Mouse (Mus musculus) large intestine, adult 2 months (tissue): ENCODE data around the gene Calcrl. TPM values are rescaled to one million over a fixed set of nuclear protein-coding genes. Genes with fewer than 3 reads are reported as not detected.

Source experiments
- DNase-seq: peaks from one replicate; pipeline ENCODE4 v3.0.0-alpha.2; 2012; ENCODE audit warnings: low read depth, low spot score
- WGBS: fragments of 180-500 bp; shearing (Covaris S2); methylation state at CpG from one replicate; pipeline ENCODE4 v1.1.7; 2018; 5-methylcytosine and 5-hydroxymethylcytosine counted together
- polyA plus RNA-seq: library from polyadenylated mRNA; depleted of rRNA; stranded (reverse); fragments of >200 nt; gene quantifications from 2 replicates; pipeline ENCODE4 v1.2.3, GENCODE M21; 2012; rRNA removed

Calcrl gene
- 1.8 and 2.8 TPM in 2 replicates for polyA plus RNA-seq

DNA sequence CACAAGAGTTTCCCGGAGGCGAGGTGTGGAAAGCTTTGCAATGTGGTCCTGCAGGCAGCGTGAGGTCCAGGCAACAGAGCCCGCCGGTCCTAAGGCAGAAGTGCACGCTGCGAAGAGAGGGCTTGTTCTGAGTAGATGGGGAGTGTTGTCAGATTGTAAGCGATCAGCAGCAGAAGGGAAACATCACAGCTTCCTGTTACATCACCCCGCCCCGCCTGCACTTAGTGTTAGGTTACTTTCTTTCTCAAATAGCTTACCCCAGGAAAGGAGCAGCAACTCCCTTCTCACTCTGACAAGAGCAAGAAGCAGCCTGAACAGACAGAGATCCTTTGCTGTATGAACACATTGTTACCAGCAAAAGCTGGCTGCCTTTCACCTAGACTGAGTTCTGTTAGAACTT, at the start of gene Calcrl:
Gene Calcrl, minus strand, starts transcription at position 274 of the 400 bp plus-strand sequence.
- DNase-seq: peak; percentile 40
- under 1% methylated on average over 10 of the region's 10 CpGs for WGBS

DNA sequence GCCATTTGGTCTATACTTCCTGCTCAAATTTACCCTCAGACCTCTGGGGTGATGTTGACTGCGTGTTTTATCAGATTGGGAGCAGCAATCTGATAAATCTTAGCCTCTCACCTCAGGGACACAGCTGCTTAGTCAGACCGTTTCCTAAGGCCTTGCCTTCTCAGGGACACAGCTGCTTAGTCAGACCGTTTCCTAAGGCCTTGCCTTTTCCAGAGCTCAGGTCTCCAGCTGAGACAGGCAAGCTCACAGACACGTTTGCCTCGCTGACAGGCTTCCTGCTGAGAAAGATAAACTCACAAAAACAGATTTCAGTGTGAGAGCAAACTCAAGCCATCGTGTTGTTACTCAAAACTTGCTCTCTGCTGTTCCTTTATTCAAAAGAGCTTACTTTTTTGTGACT, 49.4 kb upstream of the Calcrl start:
- no peak for DNase-seq
- 33% methylated on average over 6 of the region's 6 CpGs for WGBS

DNA sequence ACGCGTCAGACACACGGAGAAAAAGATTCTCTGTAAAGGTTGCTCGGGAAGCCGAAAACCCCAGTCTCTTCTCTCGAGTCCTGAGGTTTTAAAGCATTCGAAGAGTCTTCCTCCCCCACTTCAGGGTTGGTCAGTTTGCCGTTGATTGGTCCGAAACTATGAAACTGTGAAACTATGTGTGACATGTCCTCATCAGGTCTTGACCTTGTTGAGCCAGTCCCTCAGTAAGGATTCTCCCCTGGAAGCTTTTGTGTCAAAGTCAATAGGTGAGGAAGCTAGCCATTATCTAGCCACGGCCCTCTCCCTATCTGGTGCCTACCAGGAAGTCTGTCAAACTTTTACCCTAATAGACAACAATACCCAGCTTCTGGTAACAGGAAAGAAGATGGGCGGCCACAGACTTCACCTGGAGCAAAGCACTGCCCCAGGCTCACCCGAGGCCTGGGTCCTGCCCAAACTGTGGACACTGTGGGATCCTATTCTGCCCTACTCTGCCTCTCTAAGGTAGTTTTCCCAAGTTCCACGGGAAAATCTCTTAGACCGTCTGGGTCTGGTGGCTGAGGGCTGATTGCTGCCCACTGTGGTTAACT, 48.8 kb upstream of the Calcrl start:
- no peak for DNase-seq
- WGBS: 84% methylated on average over 14 of the region's 14 CpGs

DNA sequence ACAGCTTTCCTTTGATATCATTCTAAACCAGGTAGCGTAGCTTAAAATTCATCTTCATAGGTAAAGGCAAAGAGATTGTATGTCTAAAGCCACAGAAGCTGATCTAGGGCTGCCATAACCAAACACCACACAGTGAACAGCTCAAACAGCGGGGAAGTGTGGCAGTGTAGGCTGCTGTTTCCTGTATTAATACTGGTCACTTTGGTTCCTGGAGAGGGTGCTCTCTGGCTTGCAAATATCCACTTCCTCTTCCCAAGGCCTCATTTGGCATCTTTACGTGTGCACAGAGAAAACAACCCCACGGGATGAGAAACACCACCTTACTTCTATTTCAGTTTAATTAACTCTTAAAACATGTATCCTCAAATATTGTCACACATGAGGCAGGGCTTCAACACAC, 42.2 kb upstream of the Calcrl start:
- DNase-seq: no peak
- 77% methylated on average over 4 of the region's 4 CpGs for WGBS

DNA sequence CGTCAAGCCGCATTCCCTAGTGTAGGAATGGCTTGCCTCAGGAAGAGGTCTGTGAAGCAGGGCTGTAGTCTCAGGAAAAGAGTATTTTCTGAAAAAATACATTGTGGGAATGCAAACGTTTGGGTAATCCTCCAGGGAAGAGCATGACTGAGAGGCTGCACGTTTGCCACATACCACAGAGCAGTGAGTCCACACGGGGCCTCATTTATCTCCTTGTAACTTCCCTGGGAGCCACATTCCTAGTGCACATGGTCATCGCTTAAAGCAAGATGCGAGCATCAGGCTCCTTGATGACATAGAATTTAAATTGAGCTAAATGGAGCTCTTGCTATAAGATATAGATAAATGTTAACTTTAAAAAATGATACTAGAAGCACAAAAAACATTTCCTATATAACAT, 39.7 kb upstream of the Calcrl start:
- no peak for DNase-seq
- WGBS: 41% methylated on average over 7 of the region's 7 CpGs

DNA sequence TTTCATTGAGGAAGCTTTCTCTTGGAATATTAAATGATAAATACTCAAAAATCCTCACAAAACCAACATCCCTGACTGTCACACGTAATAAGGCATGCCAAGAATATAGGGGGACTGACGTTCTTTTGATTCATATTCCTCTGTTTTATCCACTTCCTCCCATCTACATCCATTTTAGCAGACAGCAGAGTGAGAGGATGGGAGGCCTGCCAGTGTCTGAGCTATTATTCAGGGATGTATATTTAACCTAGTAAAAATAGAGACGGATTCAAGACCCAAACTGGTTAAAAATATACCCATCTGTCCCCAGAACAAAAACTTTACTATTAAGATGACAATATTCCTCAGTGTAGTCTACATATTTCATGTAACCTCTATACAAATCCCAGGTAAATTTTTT, 37.2 kb upstream of the Calcrl start:
- 84% methylated on average over 3 of the region's 3 CpGs for WGBS

DNA sequence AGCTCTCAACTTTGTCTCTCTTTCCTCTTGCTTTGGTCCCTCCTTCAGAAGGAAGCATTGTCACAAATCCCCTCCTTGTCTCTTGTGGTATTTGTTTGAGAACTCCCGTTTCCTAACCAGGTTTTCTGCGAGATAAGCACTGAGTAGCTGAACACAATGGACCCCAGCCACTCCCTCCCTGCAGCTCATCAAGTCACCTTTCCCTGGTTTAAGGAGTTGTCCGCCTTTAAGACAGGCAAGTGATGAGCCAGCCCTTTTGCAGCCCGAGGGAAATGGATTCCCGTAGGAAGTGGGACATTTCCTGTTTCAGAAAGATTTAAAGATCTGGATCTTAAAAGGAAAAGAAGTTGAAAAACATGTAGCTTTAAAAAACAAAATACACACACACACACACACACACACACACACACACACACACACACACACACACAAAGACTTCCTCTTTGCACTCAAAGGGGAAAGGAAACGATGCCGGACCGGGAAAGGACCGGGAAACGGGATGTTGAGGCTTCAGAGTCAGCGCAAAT, 34.5 kb upstream of the Calcrl start:
- WGBS: 59% methylated on average over 11 of the region's 11 CpGs
- no peak for DNase-seq

More for the DNA sequence above, 37.2 kb upstream of the Calcrl start:
- no peak for DNase-seq

DNA sequence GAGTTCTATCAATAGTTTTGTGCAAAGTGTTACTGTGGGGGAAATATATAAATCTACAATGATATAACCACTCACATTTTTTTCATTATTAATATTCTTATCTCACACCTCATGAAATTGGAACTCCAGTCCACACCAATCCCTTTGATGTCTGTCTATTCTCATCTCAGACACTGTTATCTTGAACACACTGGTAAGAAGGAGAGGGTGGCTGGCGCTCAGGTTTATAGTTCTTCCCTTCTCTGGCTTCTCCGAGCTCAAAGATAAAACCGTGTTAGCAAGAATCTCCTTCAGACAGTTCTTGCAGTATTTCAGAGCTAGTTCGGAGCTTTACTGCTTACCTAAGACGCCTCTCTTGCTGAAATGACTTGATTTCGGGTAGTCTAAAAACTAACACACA, 32.0 kb upstream of the Calcrl start:
- 71% methylated on average over 6 of the region's 6 CpGs for WGBS

DNA sequence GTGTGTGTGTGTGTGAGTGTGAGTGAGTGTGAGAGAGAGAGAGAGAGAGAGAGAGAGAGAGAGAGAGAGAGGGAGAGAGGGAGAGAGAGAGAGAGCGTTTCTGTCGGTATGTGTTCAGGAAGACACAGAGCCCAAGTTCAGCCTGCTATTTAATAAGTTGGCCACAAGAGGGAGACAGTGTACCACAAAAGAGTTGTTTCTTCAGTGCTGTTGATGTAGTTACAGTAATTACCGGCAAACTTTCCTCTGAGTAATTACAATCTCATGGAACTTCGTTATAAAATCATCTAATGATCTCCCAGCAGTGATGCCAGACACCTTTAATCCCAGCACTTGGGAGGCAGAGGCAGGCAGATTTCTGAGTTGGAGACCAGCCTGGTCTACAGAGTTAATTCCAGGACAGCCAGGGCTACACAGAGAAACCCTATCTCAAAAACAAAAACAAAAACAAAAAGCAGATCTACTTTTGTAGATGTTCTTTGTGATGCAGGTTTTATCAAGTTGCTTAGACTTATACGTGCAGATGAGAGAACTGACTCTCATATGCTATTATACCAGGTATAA, 30.1 kb upstream of the Calcrl start:
- WGBS: 9% methylated on average over 5 of the region's 5 CpGs
- peak; percentile 77 for DNase-seq

More for the DNA sequence above, 32.0 kb upstream of the Calcrl start:
- DNase-seq: no peak

DNA sequence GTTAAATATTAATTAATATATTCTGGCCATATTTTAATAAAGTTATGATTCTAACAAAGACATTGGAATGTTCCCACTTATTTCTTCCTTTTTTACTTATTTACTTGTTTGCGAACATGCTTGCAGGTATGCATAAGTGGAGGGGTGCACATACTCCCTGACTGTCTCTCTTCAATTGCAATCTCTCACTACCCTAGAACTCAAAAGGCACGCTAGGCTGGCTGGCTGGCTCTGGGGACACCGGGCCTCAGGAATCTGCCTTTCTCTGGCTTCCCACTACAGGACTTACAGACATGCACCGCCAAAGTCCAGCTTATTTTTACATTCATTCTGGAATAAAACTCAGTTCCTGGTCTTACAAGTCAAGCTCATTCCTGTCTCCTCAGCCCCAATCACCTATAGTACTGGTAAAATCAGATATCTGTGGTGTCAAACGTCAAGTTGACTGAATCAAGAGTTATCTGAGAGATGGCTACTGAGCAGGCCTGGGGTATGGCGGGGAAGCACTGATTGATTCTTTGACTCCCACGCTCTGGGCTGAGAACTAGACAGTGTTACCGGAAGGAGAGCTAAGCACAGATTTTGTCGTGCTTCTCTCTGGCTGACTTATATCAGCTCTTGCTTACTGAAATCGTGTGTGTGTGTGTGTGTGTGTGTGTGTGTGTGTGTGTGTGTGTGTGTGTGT, 29.5 kb upstream of the Calcrl start:
- no peak for DNase-seq
- WGBS: 58% methylated on average over 10 of the region's 10 CpGs

DNA sequence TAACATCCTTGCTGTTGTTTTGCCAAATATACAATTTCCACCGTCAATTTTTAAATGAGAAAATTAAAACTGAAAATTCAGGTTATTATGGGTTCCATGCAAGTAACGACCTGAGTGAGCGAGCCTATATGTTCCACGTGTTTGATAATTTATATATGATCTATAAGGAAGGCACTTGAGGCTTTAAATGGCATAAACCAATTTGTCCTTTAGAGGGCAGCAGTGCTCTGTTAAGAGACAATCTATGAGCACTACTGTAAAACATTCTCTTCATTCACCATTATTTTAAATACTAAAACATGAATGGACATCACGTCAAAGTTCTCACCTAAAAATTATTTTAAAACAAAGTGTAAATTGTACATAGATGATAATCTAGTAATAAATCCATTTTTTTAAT, 28.8 kb upstream of the Calcrl start:
- DNase-seq: peak; percentile 52
- WGBS: 15% methylated on average over 5 of the region's 5 CpGs

DNA sequence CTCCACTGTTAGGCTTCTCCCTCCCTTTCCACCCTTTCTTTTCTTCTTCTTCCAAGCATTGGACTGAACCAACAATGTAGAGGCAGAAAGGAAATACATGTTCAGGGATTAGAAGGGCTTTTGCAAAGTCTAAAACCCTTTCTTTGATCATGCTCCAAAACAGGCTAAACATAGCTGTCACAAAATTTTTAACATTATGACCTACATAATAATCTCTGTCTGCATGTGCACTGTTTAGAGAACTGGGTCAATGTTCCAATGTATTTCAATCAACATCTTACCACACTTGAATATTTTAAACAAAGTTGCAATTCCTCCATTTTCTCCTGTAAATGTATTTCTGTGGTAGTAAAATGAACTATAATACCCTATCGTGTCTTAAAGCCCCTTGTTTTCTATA, 20.3 kb upstream of the Calcrl start:
- no peak for DNase-seq
- WGBS: 79% methylated on average over 1 of the region's 1 CpGs

DNA sequence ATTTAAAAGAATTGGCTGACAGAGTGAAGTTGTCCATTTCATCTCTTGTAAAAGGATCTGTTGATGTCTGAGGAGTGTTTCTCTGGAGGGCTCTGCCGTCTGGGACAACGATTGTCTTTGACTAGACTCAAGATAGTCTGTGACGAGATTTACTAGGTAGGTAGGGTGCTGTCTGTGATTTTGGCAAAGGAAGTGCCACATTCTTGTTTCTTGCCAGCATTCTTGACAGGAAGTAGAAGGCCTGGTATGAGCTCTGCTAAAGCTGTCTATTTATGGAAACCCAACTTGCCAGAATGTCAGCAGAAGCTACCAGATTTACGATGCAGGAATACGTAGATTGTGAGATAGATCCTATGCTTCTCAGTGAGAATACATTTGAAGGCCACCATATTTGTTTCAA, 16.7 kb upstream of the Calcrl start:
- 71% methylated on average over 5 of the region's 5 CpGs for WGBS
- DNase-seq: no peak

DNA sequence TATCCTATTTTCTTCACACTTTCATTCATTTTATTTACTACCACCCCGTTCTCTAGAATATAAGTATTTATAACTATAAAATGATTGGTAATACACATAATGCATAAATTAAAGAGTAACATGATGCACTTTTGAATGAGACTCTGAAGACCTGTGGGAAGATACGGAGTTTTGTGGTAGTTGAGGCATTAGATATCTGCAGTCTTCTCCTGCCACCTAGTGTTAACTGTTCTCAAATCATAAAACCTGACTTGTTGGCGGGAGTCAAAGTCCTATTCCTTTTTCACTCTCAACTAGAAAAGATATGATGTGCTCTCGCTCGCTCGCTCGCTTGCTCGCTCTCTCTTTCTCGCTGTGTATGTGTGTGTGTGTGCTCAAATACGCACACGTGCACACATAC, 4.5 kb upstream of the Calcrl start:
- DNase-seq: peak; percentile 62
- WGBS: 12% methylated on average over 11 of the region's 11 CpGs

DNA sequence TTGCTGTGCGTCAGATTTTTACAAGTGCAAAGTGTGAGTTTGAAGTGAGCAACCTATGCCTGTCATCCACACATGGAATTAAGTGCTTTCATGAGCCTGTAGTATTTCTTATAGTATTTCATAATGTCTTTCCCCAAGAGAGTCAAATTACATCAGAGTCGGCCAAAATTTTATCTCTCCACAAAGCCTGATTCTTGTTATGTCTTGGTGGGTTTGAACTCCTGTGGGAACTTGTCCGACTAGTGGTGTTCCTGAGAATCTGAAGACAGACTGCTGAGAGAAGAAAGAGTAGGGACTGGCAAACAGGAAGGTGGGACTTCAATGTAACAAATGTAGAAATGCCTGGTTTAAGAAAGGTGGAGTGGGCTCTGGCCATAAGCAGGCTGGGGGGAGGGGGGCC, 3.6 kb upstream of the Calcrl start:
- no peak for DNase-seq
- WGBS: 69% methylated on average over 3 of the region's 3 CpGs

DNA sequence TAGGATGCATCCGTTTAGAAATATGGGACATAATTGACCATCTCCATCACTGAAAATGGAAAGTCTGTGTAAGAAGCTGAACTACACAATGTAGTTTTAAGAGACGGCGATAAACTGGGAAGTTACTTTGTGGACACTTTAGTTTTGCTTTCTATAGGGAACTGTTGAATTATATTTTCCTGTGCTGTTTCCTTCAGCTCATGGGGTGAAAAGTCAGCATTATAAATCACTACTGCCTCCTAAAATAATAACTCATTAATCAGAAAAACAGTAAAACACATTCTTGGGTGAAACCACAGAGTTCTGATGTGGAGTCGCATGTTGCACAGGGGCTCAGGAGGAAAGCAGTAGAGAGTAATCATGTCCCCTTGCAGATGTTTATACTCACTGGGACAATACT, 1.3 kb upstream of the Calcrl start:
- 70% methylated on average over 4 of the region's 4 CpGs for WGBS
- no peak for DNase-seq

DNA sequence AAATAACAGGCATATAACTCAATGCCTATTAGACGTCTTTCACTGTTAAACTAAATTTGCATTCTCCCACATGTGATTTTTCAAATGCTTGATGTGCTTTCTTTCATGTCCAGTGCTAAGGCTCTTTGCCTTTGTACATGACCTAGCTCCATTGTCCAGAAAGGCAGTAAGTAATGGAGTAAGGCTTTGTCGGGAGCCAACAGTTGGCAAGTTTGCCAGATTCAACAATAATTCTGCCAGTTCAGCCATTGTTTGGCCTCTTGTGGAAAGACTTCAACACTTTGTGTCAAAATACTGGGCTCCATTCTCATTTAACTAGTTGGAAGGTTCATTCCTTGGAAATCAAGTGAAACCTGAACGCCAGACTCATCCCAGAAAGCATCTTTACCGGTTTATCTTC, 8.7 kb downstream of the Calcrl start:
- no peak for DNase-seq
- WGBS: 84% methylated on average over 4 of the region's 4 CpGs

DNA sequence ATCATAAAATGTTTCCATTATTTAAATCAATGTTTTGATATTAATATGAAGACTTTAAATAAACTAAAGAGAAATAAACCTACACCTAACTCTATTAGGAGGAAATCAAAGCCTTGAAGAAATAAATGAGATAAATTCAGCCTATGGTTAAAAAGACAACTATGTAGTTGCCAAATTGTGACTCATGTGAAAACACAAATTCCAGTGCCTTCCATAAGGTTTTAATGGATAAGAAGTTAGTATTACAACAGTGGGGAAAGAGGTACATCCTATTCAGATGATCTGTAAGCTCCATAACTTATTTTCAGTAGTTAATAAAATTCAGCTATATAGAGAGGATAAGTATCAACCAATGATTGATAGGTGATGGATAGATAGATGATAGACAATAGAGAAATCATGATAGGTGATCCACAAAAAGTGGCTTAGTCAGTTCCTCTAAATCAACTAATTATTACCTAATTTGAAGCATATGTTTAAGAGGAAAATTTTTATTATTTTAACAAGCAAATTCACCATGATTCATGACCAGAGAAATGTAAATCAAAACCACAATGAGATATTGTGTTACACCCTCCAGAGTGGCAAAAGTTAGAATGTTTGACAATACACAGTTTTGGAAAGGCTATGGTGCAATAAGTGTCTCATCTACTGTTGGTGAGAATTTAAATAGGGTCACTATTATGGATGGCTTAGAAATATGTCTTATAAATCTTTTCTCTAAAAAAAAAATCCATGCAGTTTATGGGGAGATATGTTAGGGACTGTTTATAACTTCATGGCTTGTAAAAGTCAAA, 15.2 kb downstream of the Calcrl start:
- DNase-seq: no peak

DNA sequence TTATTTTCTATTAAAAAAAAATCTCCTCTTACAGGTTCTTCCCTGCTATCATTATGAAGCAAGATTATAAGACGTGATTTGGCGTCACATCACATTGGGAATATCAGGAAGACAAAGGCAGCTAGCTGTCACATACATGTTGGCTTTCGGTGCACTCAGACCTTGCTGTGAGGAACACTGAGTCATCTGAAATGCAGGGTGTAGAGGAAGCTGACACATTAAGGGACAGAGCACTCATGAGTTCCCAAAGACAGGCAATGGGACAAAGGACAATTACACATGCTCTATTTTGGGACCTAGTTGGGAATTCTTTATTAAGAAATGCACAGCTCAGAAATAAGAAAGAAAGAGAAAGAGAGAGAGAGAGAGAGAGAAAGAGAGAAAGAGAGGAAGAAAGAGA, 20.4 kb downstream of the Calcrl start:
- 90% methylated on average over 3 of the region's 3 CpGs for WGBS

DNA sequence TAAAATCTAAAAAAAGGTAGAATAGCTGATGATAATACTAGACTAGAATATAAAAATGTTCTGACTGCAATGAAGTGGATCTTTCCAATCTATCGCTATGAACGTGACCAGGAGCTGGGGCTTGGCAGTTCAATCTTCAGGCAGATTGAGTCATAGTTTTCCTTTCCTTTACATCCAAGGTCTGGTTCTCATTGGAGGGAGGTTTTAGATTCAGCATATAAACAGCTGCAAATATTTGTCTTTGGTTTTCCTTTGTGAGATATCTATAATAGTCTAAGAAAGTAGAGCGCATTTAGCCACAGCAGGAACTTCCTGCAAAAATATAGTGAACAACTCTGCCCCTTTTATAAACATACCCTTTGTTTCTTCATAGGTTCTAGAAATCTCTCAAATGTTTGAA, 22.5 kb downstream of the Calcrl start:
- WGBS: 38% methylated on average over 3 of the region's 3 CpGs
- DNase-seq: no peak

More for the DNA sequence above, 20.4 kb downstream of the Calcrl start:
- DNase-seq: no peak
